13 mouse cellular contexts compared by ENCODE assay signal in the genomic region with DNA sequence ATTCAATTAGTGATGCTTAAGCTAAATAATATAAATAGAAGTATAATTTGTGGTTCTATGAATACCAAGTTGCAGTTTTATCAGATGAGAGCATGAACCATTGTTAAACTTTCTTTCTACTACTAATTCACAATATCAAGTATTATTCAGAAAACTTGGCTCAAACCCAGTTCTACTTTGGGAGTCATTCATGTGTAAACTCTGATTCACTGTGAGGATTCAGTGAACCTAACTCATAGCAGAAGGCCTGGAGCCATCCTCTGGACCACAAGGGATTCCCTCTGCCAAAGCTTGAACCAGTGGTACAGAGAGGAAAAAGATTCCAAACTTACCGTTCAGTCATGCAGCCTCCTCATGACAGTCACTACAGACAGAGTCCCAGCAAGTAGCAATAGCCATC.
DNase-seq lines count a peak whose midpoint lies in the region.
"Had no signal": no experiment of that assay in that cellular context is flagged by ENCODE, and none has a peak within 500 bp of the region (broad histone marks: within the 10 kb centered on the region; RNA-seq: fewer than 3 reads in every experiment).

No protein-coding gene starts in this region.

- peak; percentile 38 for DNase-seq in adrenal gland, adult 2 months
- no peak for DNase-seq in adrenal gland, postnatal 25 days
- peak; percentile 14 to 41 for DNase-seq in cerebellum, postnatal 14 days
- DNase-seq in cerebellum, postnatal 25 days: no peak
- DNase-seq in 3T3-L1 (ENCODE audit: low read depth, low spot score) (peak; percentile 69), liver (no peak)
- peak; percentile 64 for DNase-seq in brain, adult 2 months (ENCODE audit: low read depth, low spot score)
- DNase-seq in embryo, embryonic 11 days: no peak
- DNase-seq: adrenal gland, postnatal 10 days; gastrocnemius, postnatal 36 days; heart, adult 11 months; heart, postnatal 36 days; kidney, adult 2 months had no signal

Comparison
In these comparisons a context has a peak if more than half of its experiments do, and no peak if none do; other contexts are left out.
1. DNase-seq: peak in adrenal gland, adult 2 months (single experiment), cerebellum, postnatal 14 days (2 of 2), 3T3-L1 (single experiment) and brain, adult 2 months (single experiment); none in adrenal gland, postnatal 25 days (single experiment), cerebellum, postnatal 25 days (0 of 2), liver (single experiment) and embryo, embryonic 11 days (single experiment).